Mouse (Mus musculus) left cerebral cortex, postnatal 36 days (tissue): ENCODE measurements around the gene Necab2. TPM values are rescaled to one million over a fixed set of nuclear protein-coding genes. Genes with fewer than 3 reads are reported as not detected.

Experiments used
- DNase-seq, 2 experiments: peaks; one replicate each; pipeline ENCODE4 v3.0.0; 2021 to 2022; ENCODE audit warnings: low spot score in 2 of 2, mixed read lengths in 1 of 2
- intact Hi-C: fragments of 180-260 bp; cut with DNase I; formaldehyde crosslinking; loops from one replicate; pipeline ENCODE4 v1.15.1; 2025
- total RNA-seq, 2 experiments: library from RNA; stranded (reverse); gene quantifications; 2 replicates each; pipeline ENCODE4 v1.2.3; 2021

Necab2 gene
- total RNA-seq, 2 experiments from 2014 or later: 60.4 to 67.1 TPM

DNA sequence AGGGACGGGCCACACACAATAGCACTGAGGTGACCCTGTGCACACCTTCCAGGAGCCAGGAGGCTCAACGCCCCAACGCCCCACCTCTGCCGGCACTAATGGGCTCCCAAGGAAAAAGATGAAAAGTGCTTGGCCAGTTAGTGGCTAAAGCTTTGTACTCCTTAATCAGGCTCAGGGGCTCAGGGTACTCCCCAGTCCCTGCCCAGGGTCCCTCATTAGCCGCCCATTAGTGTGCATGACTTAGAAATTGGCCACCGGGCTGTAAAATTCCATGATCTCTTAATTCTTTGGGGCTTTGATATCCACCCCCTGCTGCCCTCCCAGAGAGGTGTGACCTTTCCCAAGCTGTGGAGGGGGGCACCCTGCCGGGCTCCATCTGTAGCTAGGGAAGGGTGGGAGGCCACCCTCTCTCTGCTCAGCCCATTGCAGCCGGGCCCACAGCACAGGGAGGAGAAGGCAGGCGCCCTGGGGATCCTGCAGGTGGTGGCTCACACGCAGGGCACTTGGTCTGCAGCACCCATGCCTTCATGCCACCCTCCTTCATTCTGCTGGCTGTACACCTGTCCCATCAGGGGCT lies 56.8 kb downstream of the Necab2 start:
- DNase-seq: no peak
- intact Hi-C loops: no loop called here

DNA sequence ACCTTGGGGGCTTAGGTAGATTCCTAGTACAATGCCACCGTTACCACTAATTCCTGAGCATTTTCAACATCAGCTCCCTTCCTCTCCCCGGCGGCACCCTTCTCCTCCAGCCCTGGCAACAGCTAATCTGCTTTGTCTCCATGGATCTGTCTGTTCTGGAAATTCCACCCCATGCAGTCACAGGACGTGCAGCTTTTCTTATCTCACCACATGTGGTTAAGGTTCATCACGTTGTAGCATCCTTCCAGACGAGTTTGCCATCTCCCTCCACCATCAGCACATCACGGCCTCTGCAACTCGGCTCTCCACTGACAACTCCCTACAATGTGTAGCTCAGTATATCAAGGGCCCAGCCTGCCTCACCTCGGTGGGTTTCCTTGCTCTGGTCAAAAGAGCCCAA lies 59.0 kb downstream of the Necab2 start:
- no peak for DNase-seq
- intact Hi-C loops: no loop called here

DNA sequence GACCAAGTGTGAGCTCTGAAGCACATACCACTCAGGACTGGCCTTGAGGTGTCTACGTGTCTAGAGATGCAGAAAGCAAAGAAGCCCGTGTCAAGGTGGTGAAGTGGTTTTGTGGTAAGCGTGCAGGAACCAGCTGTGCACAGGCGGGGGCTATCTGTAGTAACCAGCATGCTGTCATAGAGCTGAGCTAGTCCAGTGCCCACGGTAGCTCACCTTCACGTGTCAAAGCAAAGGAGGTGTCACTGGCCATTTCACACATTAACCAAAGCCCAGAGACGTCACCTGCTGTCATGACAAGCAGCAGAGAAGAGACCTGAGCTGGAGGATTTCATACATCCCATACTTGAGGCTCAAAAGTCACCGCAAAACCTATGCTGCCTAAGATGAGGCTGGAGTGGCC lies 59.6 kb downstream of the Necab2 start:
- intact Hi-C loops: no loop called here
- DNase-seq: no peak

DNA sequence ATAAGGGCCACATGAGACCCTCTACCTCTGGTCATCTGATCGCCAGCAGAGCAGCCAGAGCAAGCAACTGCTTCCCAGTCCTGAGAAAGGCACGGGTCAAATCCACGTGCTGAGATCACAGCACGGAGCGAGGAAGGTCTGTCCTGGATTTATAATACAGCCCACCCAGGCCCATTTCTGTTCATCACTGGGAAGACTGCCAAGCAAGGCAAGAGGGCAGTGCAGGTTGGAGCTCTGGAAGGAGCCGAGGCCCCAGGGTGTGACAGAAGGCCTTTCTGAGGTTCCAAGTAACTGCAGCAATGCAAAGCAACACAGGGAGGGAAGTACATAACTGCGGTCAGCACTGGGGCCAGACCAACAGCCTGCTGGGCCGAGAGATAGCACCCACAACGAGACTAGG lies 64.0 kb downstream of the Necab2 start:
- intact Hi-C loops: no loop called here
- no peak for DNase-seq

DNA sequence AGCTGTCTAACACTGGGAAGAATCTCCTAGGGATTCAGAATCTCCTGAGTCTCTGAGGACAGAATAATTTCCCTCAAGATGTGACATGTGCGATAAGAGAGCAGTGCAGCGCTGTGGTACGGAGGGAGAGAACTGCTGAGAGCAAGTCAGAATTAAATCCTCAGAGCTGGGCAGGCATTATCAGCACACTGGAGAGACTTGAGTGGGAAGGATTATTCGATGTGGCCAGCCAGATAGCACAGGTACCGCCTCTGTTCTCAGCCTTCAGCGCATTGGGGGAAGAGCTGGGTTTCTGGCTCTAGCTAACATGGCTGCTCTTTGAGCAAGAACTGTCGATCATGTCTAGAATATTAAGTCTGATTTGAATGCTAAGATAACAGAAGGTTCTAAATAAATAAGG lies 65.2 kb downstream of the Necab2 start:
- no peak for DNase-seq
- intact Hi-C loops: no loop called here

DNA sequence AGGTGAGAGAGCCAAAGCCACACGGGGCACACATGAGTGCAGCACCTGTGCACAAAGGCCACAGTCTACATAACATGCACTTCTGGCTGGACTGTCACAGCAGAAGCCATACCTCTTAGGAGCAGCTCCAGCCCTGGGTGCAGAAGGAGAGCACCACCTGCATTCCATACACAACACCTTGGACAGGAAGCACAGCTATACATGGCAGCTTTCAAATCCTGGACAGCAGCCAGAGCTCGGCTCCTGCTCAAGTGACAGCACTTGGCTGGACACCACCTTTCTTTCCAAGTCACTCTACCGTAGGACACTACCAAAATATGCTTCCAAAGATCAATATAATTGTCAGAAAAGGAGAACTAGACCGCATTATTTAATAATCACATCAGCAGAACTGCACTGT lies 66.9 kb downstream of the Necab2 start:
- intact Hi-C loops: no loop called here
- DNase-seq: no peak

DNA sequence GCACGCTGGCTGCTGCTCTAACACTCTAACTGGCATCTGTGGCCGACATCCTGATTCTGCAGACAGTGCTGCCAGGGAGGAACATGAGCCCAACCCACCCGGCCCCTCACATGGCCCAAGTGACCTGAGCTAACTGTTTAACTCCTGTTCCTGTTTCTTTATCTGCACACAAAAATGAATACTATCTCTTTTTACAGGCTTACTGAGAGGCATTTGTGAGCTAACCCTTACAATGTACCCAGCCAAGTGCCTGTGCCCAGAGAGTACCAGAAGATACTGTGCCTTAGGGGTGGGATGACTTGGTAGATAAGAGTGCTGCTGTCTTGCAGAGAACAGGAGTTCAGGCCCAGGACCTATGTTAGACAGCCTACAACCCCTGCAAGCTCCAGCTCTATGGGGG lies 68.4 kb downstream of the Necab2 start:
- DNase-seq: no peak
- intact Hi-C loops: no loop called here

DNA sequence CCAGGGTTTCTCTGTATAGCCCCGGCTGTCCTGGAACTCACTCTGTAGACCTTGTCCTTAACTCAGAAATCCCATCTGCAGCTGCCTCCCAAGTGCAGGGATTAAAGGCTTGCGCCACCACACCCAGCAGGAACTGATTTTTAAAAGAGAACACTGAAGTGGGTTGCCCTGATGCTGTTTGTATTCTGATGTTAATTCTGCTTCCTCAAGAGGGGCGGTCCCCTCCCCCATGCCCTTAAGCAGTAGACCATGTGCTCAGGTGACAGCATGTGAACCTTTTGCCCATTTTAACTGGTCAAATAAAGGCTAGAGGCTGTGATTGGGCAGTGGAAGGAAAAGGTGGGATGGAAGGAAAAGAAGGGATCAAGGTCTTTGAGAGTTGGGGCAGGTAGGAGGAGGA lies 69.2 kb downstream of the Necab2 start:
- intact Hi-C loops: no loop called here

DNA sequence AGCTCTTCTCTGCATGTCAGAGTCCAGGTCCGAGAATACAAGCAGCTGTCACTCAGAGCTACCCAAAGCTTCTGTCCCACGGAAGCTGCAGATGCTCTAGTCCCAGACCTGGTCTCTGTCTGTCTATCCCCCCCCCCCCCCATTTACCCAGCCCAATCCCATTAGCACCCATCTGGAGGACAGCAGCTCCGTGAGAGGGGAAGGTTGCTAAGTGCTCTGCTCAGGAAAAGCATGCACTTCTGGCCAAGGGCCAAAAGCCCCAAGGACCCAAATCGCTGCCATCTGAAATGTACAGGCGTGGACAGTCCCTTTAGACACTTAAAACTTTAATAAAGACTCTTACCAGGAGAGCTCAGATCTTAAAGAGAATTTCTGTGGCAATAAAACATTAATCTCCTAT lies 70.2 kb downstream of the Necab2 start:
- intact Hi-C loops: no loop called here
- DNase-seq: no peak

More for the DNA sequence above, 69.2 kb downstream of the Necab2 start:
- no peak for DNase-seq

DNA sequence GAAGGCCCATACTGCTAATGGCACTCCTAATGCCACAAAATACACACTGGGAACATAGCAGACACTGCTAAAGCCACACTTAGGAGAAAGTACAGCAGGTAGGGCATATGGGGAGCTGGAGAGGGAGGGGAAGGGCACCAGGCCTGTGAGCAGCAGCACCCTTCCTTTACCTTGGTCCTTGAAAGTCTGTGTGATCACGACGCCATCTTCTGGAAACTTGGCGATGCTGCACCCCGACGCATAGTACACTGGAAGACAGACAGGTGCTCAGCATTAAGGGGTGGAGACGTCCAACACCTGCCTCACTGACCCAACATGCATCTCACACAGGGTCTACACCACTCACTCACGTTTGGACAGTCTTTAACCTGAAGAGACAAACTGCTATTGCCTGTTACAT lies 73.6 kb downstream of the Necab2 start:
- no peak for DNase-seq
- intact Hi-C loops: no loop called here

Other genes with a start within 250 kb of the Necab2 start
- 100 to 1,000 TPM; 345 to 377 TPM for gene Hsbp1, start 102.2 kb upstream of the Necab2 start, total RNA-seq
- gene Mlycd, start 51.8 kb upstream of the Necab2 start, total RNA-seq: 10 to 100 TPM; 29.4 to 33.8 TPM
- gene Osgin1, start 12.6 kb upstream of the Necab2 start, total RNA-seq: under 1 TPM; 0.34 to 0.81 TPM
- gene Slc38a8, start 55.0 kb downstream of the Necab2 start, total RNA-seq: under 1 TPM; 0.29 to 0.81 TPM
- gene Mbtps1, start 112.0 kb downstream of the Necab2 start, total RNA-seq: 10 to 100 TPM; 65.4 to 74.4 TPM
- gene Hsdl1, start 128.5 kb downstream of the Necab2 start, total RNA-seq: 10 to 100 TPM; 43.2 to 43.6 TPM
- gene Dnaaf1, start 128.5 kb downstream of the Necab2 start, total RNA-seq: under 1 TPM; 0.10 to 0.18 TPM
- gene Taf1c, start 158.5 kb downstream of the Necab2 start, total RNA-seq: 10 to 100 TPM; 10.1 to 10.3 TPM
- gene Adad2, start 166.0 kb downstream of the Necab2 start, total RNA-seq: under 1 TPM in 1 of 2 experiments, not detected in 1; 0.15 TPM
- 1 to 10 TPM; 3.1 to 3.7 TPM for gene Kcng4, start 189.0 kb downstream of the Necab2 start, total RNA-seq
- gene Wfdc1, start 219.6 kb downstream of the Necab2 start, total RNA-seq: 10 to 100 TPM in 1 of 2 experiments, 1 to 10 TPM in 1; 7.3 to 10.7 TPM